Mouse (Mus musculus) C2C12 (cell line): ENCODE results near the gene Serpini1. TPM values are rescaled to one million over a fixed set of nuclear protein-coding genes. Genes with fewer than 3 reads are reported as not detected.

ENCODE experiments used
- H3K27me3 ChIP-seq: one replicate; pipeline ENCODE4 v1.6.1; 2011; ENCODE audit not compliant: control insufficient read depth, insufficient read depth, insufficient read length
- H3K36me3 ChIP-seq: one replicate; pipeline ENCODE4 v1.6.1; 2011; ENCODE audit not compliant: control insufficient read depth, insufficient read depth
- H3K4me3 ChIP-seq: one replicate; pipeline ENCODE4 v1.5.1; 2011; ENCODE audit warnings: mild to moderate bottlenecking, control low read depth; ENCODE audit not compliant: poor library complexity, insufficient read depth, severe bottlenecking
- H3K79me2 ChIP-seq: one replicate; pipeline ENCODE4 v1.6.1; 2011; ENCODE audit not compliant: control insufficient read depth, insufficient read depth
- H3K79me3 ChIP-seq: one replicate; pipeline ENCODE4 v1.6.1; 2011; ENCODE audit warnings: low read depth, control low read depth
- H3ac ChIP-seq: one replicate; pipeline ENCODE3; 2011; ENCODE audit warnings: low read depth; ENCODE audit not compliant: control insufficient read depth, insufficient read length
- CEBPB ChIP-seq: IDR thresholded peaks from one replicate; pipeline ENCODE4 v1.6.1; 2011; ENCODE audit warnings: low read depth, mild to moderate bottlenecking, control low read depth, moderate library complexity
- CTCF ChIP-seq: IDR thresholded peaks from one replicate; pipeline ENCODE4 v1.5.1; 2011; ENCODE audit not compliant: control insufficient read depth, insufficient read depth, insufficient read length
- FOSL1 ChIP-seq: IDR thresholded peaks from one replicate; pipeline ENCODE4 v1.8.0; 2011; ENCODE audit warnings: mild to moderate bottlenecking, low read length; ENCODE audit not compliant: poor library complexity, insufficient read depth, severe bottlenecking
- MAX ChIP-seq: IDR thresholded peaks from one replicate; pipeline ENCODE4 v1.6.1; 2011; ENCODE audit warnings: mild to moderate bottlenecking, control low read depth
- MYOD1 ChIP-seq: IDR thresholded peaks from one replicate; pipeline ENCODE4 v1.6.1; 2011; ENCODE audit warnings: low read depth; ENCODE audit not compliant: control insufficient read depth, insufficient read length
- MYOG ChIP-seq: IDR thresholded peaks from one replicate; pipeline ENCODE4 v1.6.1; 2011; ENCODE audit not compliant: control insufficient read depth, insufficient read length; ENCODE audit errors: extremely low read depth
- USF1 ChIP-seq: IDR thresholded peaks from one replicate; pipeline ENCODE4 v1.6.1; 2011; ENCODE audit warnings: low read depth, mild to moderate bottlenecking, control low read depth, moderate library complexity
- polyA plus RNA-seq: library from polyadenylated mRNA; unstranded; fragments of >200 nt; fragmentation: generic; extraction: Trizol; gene quantifications from one replicate; pipeline ENCODE4 v1.2.1, GENCODE M21; 2012; ENCODE audit warnings: missing spikeins

Gene Serpini1
- polyA plus RNA-seq, 1 experiment: 0.11 TPM

DNA sequence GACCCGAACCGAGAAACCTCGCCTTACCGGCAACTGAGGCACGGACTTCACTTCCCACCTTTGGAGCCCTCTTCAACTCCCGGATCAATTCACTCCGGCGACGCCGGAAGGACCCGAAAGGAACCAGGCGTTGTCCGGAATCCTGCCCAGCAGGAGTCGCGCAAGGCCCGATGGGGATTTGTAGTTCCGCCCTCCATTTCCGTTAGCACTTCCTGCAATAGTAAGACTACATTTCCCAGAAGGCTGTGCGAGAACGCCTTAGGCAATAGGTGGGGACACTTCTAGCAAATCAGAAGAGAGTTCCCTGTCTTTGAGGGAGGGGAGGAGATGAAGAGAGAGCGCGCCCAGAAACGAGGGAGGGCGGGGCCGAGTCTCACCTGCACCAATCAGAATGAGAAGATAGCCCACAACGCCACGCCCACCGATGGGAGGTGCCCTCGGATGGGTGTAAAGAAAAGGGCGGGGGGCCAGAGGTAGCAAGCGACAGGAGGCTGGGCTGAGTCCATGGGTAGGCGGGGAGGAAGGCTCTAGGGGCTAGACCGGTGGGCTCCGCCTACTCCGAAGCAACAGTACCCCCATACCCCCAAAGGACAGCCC lies 554 bp upstream of the Serpini1 start, which contains the start of gene Pdcd10:
Pdcd10 (minus strand) TSS at position 162 of the 597 bp plus-strand sequence.
- Histone ChIP-seq H3K4me3 (peak within 1 kb of the TSS; percentile 91), H3ac (peak within 1 kb of the TSS; percentile 80), H3K27me3 (no peaks in the 10 kb centered on the region), H3K36me3 (no peaks in the 10 kb centered on the region), H3K79me2 (peaks cover 48% of the 10 kb centered on the region), H3K79me3 (peaks cover 43% of the 10 kb centered on the region)
- peak; percentile 72 for TF ChIP-seq CEBPB
- TF ChIP-seq MAX: no peak
- no peak for TF ChIP-seq MYOD1

- no peak overlapping the region for H3K4me3 ChIP-seq
- H3K27me3 ChIP-seq: no peaks in the 10 kb centered on the region
- H3K36me3 ChIP-seq: no peaks in the 10 kb centered on the region
- TF ChIP-seq CEBPB (no peak), MYOD1 (no peak), FOSL1 (no peak)
- H3ac ChIP-seq: no peak overlapping the region
- no peaks in the 10 kb centered on the region for H3K79me2 ChIP-seq
- no peaks in the 10 kb centered on the region for H3K79me3 ChIP-seq
Observed at GRCm38 (mm10) chr3:75574074-75574473, 16.7 kb downstream of the Serpini1 start.

DNA sequence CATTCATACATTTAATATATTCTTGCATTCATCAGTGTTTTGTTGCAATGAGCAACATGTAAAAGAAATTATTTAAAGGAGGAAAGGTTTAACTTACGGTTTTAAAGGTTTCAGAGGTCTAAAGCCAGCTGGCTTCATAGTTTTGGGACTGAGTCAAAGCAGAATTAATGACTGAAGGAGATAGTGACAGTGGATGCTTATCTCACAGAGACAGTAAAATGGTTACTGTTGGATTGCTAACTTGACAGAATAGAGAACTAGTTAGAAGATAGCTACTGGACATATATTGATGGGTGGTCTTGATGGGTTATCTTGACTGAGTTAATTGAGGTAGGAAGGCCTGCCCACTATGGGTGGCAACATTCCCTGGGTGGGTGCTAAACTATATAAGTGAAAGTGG lies 18.2 kb downstream of the Serpini1 start:
- no peaks in the 10 kb centered on the region for H3K79me2 ChIP-seq
- H3K27me3 ChIP-seq: no peaks in the 10 kb centered on the region
- H3ac ChIP-seq: no peak overlapping the region
- H3K79me3 ChIP-seq: no peaks in the 10 kb centered on the region
- no peak overlapping the region for H3K4me3 ChIP-seq
- TF ChIP-seq MAX (no peak), CEBPB (no peak), USF1 (no peak)
- H3K36me3 ChIP-seq: no peaks in the 10 kb centered on the region

- Histone ChIP-seq H3K79me2 (no peaks in the 10 kb centered on the region), H3K79me3 (no peaks in the 10 kb centered on the region), H3K36me3 (no peaks in the 10 kb centered on the region), H3ac (no peak overlapping the region), H3K4me3 (no peak overlapping the region), H3K27me3 (no peaks in the 10 kb centered on the region)
- TF ChIP-seq CTCF: no peak
- TF ChIP-seq MAX: no peak
- TF ChIP-seq MYOG: no peak
- TF ChIP-seq CEBPB: no peak
- TF ChIP-seq USF1: no peak
- no peak for TF ChIP-seq MYOD1
- no peak for TF ChIP-seq FOSL1
Observed at GRCm38 (mm10) chr3:75579352-75579751, 22.0 kb downstream of the Serpini1 start.

GRCm38 (mm10) chr3:75583293-75583692 lies 25.9 kb downstream of the Serpini1 start:
- H3K36me3 ChIP-seq: no peaks in the 10 kb centered on the region
- no peaks in the 10 kb centered on the region for H3K27me3 ChIP-seq
- H3ac ChIP-seq: no peak overlapping the region
- no peak for TF ChIP-seq CTCF
- TF ChIP-seq MYOD1: no peak
- no peak for TF ChIP-seq FOSL1
- TF ChIP-seq MYOG: no peak
- H3K4me3 ChIP-seq: no peak overlapping the region
- no peaks in the 10 kb centered on the region for H3K79me3 ChIP-seq
- no peaks in the 10 kb centered on the region for H3K79me2 ChIP-seq

DNA sequence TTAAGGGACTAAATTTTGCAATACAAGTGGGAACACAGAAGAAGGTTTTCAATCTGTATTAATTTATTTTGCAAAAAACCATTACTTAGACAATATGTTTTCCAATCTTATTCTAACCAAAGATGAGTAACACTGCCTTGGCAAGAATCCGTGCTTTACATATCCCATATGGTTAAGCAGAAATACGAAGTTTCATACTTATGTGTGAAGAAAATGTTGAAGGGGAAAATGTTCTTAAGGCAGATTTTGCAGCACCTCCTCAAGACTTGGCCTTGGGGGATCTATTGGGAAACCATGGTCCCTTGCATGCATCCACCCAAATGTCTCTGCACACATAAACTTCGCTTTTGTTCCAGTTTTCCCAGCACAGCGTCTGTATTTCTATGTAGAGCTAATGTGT lies 27.6 kb downstream of the Serpini1 start:
- no peak for TF ChIP-seq MYOG
- TF ChIP-seq FOSL1: no peak
- no peak for TF ChIP-seq MYOD1
- no peak for TF ChIP-seq MAX
- no peak for TF ChIP-seq CEBPB
- no peak for TF ChIP-seq USF1
- no peak for TF ChIP-seq CTCF
- H3ac ChIP-seq: no peak overlapping the region
- no peaks in the 10 kb centered on the region for H3K27me3 ChIP-seq
- H3K79me3 ChIP-seq: no peaks in the 10 kb centered on the region
- H3K79me2 ChIP-seq: no peaks in the 10 kb centered on the region
- H3K4me3 ChIP-seq: no peak overlapping the region
- H3K36me3 ChIP-seq: no peaks in the 10 kb centered on the region
